Mouse (Mus musculus): ENCODE measurements around the gene Btd. TPM values are rescaled to one million over a fixed set of nuclear protein-coding genes. Genes with fewer than 3 reads are reported as not detected.

The Btd gene
- polyA plus RNA-seq, 1 experiment from 2014 or later: 22.3 TPM

- WGBS (ENCODE audit: insufficient replicate concordance): 65% methylated on average over 9 of the region's 9 CpGs
- H3K4me2 ChIP-seq: peak overlapping the region; percentile 97
- peak overlapping the region; percentile 69 for H3K4me3 ChIP-seq (ENCODE audit: low read depth, low read length)
- no peak for ATAC-seq (replicated peaks; ENCODE audit: insufficient number of reproducible peaks, low FRiP score, low TSS enrichment)
- H3K4me1 ChIP-seq (ENCODE audit: control insufficient read depth, insufficient read depth, low read length): peaks cover 4% of the 10 kb centered on the region; the same call in 1 of the 2 replicates
- H3K27ac ChIP-seq (ENCODE audit: low read depth, low read length): no peak overlapping the region
- no peaks in the 10 kb centered on the region for H3K27me3 ChIP-seq (ENCODE audit: control insufficient read depth, insufficient read depth, low read length)
- no peaks in the 10 kb centered on the region for H3K36me3 ChIP-seq (ENCODE audit: control insufficient read depth, insufficient read depth, low read length)
- H3K9me3 ChIP-seq (replicated peaks; ENCODE audit: control insufficient read depth, low read length): no peaks in the 10 kb centered on the region
- peak overlapping the region; percentile 70 for H3K9ac ChIP-seq (ENCODE audit: low read depth, low read length)
These were observed 803 bp downstream of the Btd start for GRCm38 (mm10) chr14:31641506-31642155.

- Histone ChIP-seq H3K9ac (ENCODE audit: low read depth, low read length) (no peak overlapping the region), H3K27ac (ENCODE audit: low read depth, low read length) (no peak overlapping the region), H3K4me2 (no peak overlapping the region), H3K4me1 (ENCODE audit: control insufficient read depth, insufficient read depth, low read length) (peaks cover 4% of the 10 kb centered on the region; the same call in 1 of the 2 replicates), H3K27me3 (ENCODE audit: control insufficient read depth, insufficient read depth, low read length) (no peaks in the 10 kb centered on the region), H3K4me3 (ENCODE audit: low read depth, low read length) (no peak overlapping the region), H3K36me3 (ENCODE audit: control insufficient read depth, insufficient read depth, low read length) (no peaks in the 10 kb centered on the region), H3K9me3 (replicated peaks; ENCODE audit: control insufficient read depth, low read length) (no peaks in the 10 kb centered on the region)
- WGBS (ENCODE audit: insufficient replicate concordance): 81% methylated on average over 5 of the region's 5 CpGs
- ATAC-seq (replicated peaks; ENCODE audit: insufficient number of reproducible peaks, low FRiP score, low TSS enrichment): no peak
These were observed 3.5 kb downstream of the Btd start for GRCm38 (mm10) chr14:31644183-31644830.

DNA sequence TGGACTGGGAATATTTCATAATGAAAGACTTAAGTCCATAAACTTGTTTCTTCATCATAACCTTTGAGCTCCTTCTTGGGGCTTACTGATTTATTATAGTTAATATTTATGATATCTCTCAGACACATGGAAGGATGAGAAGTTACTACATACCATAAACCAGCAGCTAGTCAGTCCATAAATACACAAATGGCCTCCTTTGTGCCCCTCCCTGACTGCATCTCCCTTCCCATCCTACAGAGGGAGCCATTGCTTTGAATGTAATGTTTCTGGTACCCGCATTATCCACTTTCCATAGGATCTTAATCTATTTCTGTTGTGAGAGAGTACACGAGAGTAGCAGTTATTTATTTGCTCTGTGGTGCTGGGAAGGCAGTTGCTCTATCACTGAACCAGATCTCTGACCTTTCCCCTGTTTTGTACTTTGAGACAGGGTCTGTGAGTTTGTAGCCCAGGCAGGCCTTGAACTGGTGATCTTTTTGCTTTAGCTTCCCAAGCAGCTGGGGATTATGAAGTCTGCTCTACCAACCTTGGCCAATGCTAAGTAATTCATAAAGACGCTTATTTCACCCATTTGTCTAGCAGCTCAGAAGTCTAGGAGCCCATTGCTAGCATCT, 4.2 kb downstream of the Btd start:
- Histone ChIP-seq H3K4me2 (no peak overlapping the region), H3K36me3 (ENCODE audit: control insufficient read depth, insufficient read depth, low read length) (no peaks in the 10 kb centered on the region), H3K4me3 (ENCODE audit: low read depth, low read length) (no peak overlapping the region), H3K9ac (ENCODE audit: low read depth, low read length) (no peak overlapping the region), H3K27me3 (ENCODE audit: control insufficient read depth, insufficient read depth, low read length) (no peaks in the 10 kb centered on the region), H3K4me1 (ENCODE audit: control insufficient read depth, insufficient read depth, low read length) (peaks cover 3% of the 10 kb centered on the region; the same call in 1 of the 2 replicates), H3K27ac (ENCODE audit: low read depth, low read length) (no peak overlapping the region), H3K9me3 (replicated peaks; ENCODE audit: control insufficient read depth, low read length) (no peaks in the 10 kb centered on the region)
- WGBS (ENCODE audit: insufficient replicate concordance): 65% methylated on average over 3 of the region's 3 CpGs
- no peak for ATAC-seq (replicated peaks; ENCODE audit: insufficient number of reproducible peaks, low FRiP score, low TSS enrichment)

- 85% methylated on average over 7 of the region's 7 CpGs for WGBS (ENCODE audit: insufficient replicate concordance)
These were observed 5.1 kb downstream of the Btd start for GRCm38 (mm10) chr14:31645920-31646319.

GRCm38 (mm10) chr14:31647991-31648390, 7.2 kb downstream of the Btd start:
- ATAC-seq (replicated peaks; ENCODE audit: insufficient number of reproducible peaks, low FRiP score, low TSS enrichment): no peak
- H3K36me3 ChIP-seq (ENCODE audit: control insufficient read depth, insufficient read depth, low read length): no peaks in the 10 kb centered on the region
- no peak overlapping the region for H3K27ac ChIP-seq (ENCODE audit: low read depth, low read length)
- H3K4me3 ChIP-seq (ENCODE audit: low read depth, low read length): no peak overlapping the region
- H3K4me1 ChIP-seq (ENCODE audit: control insufficient read depth, insufficient read depth, low read length): peaks cover 17% of the 10 kb centered on the region
- H3K27me3 ChIP-seq (ENCODE audit: control insufficient read depth, insufficient read depth, low read length): no peaks in the 10 kb centered on the region
- 81% methylated on average over 10 of the region's 10 CpGs for WGBS (ENCODE audit: insufficient replicate concordance)
- no peak overlapping the region for H3K4me2 ChIP-seq
- H3K9me3 ChIP-seq (replicated peaks; ENCODE audit: control insufficient read depth, low read length): no peaks in the 10 kb centered on the region
- no peak overlapping the region for H3K9ac ChIP-seq (ENCODE audit: low read depth, low read length)

More at GRCm38 (mm10) chr14:31645920-31646319, 5.1 kb downstream of the Btd start:
- Histone ChIP-seq H3K4me2 (no peak overlapping the region), H3K9me3 (replicated peaks; ENCODE audit: control insufficient read depth, low read length) (no peaks in the 10 kb centered on the region), H3K27me3 (ENCODE audit: control insufficient read depth, insufficient read depth, low read length) (no peaks in the 10 kb centered on the region), H3K27ac (ENCODE audit: low read depth, low read length) (no peak overlapping the region), H3K4me1 (ENCODE audit: control insufficient read depth, insufficient read depth, low read length) (peaks cover under 1% of the 10 kb centered on the region; the same call in 1 of the 2 replicates), H3K9ac (ENCODE audit: low read depth, low read length) (no peak overlapping the region), H3K36me3 (ENCODE audit: control insufficient read depth, insufficient read depth, low read length) (no peaks in the 10 kb centered on the region), H3K4me3 (ENCODE audit: low read depth, low read length) (no peak overlapping the region)
- ATAC-seq (replicated peaks; ENCODE audit: insufficient number of reproducible peaks, low FRiP score, low TSS enrichment): no peak

DNA sequence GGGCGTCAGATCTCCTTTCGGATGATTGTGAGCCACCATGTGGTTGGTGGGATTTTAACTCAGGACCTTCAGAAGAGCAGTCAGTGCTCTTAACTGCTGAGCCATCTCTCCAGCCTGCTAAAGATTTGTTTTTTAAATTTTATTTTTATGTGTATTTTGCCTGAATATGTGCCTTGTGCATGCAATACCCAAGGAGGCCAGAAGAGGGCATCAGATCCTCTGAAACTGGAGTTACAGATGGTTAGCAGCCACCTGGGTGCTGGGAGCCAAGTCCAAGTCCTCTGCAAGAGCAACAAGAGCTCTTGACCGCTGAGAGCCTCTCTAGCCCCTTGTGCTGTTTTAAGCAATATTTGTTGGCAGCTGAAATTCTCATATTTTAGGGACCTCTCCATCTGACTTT, 9.5 kb downstream of the Btd start:
- WGBS (ENCODE audit: insufficient replicate concordance): 94% methylated on average over 3 of the region's 3 CpGs
- ATAC-seq (replicated peaks; ENCODE audit: insufficient number of reproducible peaks, low FRiP score, low TSS enrichment): no peak
- H3K9me3 ChIP-seq (replicated peaks; ENCODE audit: control insufficient read depth, low read length): no peaks in the 10 kb centered on the region
- no peak overlapping the region for H3K4me2 ChIP-seq
- no peaks in the 10 kb centered on the region for H3K36me3 ChIP-seq (ENCODE audit: control insufficient read depth, insufficient read depth, low read length)
- no peak overlapping the region for H3K27ac ChIP-seq (ENCODE audit: low read depth, low read length)
- no peak overlapping the region for H3K9ac ChIP-seq (ENCODE audit: low read depth, low read length)
- H3K4me1 ChIP-seq (ENCODE audit: control insufficient read depth, insufficient read depth, low read length): peaks cover 19% of the 10 kb centered on the region
- no peak overlapping the region for H3K4me3 ChIP-seq (ENCODE audit: low read depth, low read length)
- no peaks in the 10 kb centered on the region for H3K27me3 ChIP-seq (ENCODE audit: control insufficient read depth, insufficient read depth, low read length)

GRCm38 (mm10) chr14:31651206-31651605, 10.4 kb downstream of the Btd start:
- Histone ChIP-seq H3K4me1 (ENCODE audit: control insufficient read depth, insufficient read depth, low read length) (peaks cover 19% of the 10 kb centered on the region), H3K9me3 (replicated peaks; ENCODE audit: control insufficient read depth, low read length) (no peaks in the 10 kb centered on the region), H3K9ac (ENCODE audit: low read depth, low read length) (no peak overlapping the region), H3K36me3 (ENCODE audit: control insufficient read depth, insufficient read depth, low read length) (no peaks in the 10 kb centered on the region), H3K27me3 (ENCODE audit: control insufficient read depth, insufficient read depth, low read length) (no peaks in the 10 kb centered on the region), H3K4me2 (no peak overlapping the region), H3K27ac (ENCODE audit: low read depth, low read length) (no peak overlapping the region), H3K4me3 (ENCODE audit: low read depth, low read length) (no peak overlapping the region)
- 58% methylated on average over 7 of the region's 7 CpGs for WGBS (ENCODE audit: insufficient replicate concordance)
- no peak for ATAC-seq (replicated peaks; ENCODE audit: insufficient number of reproducible peaks, low FRiP score, low TSS enrichment)

DNA sequence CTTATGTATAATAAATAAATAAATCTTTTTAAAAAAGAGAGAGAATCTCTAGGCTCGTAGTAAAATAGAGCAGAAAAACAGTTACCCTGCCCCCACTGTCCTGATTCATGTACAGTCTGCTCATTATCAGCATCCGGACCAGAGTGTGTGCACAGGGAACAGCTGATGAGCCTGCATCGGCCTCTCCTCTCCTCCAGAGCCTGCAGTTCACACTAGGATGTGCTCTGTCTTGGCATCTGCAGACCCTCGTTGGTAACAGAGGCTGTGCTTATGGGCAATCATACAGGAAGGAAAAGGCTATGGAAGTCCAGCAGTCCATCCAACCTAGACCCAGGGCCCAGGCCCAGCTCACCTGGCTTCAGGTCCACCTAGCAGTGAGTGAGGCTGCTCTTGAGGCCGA, 11.3 kb downstream of the Btd start:
- Histone ChIP-seq H3K4me2 (no peak overlapping the region), H3K27me3 (ENCODE audit: control insufficient read depth, insufficient read depth, low read length) (no peaks in the 10 kb centered on the region), H3K9ac (ENCODE audit: low read depth, low read length) (no peak overlapping the region), H3K36me3 (ENCODE audit: control insufficient read depth, insufficient read depth, low read length) (no peaks in the 10 kb centered on the region), H3K27ac (ENCODE audit: low read depth, low read length) (no peak overlapping the region), H3K4me3 (ENCODE audit: low read depth, low read length) (no peak overlapping the region), H3K9me3 (replicated peaks; ENCODE audit: control insufficient read depth, low read length) (no peaks in the 10 kb centered on the region), H3K4me1 (ENCODE audit: control insufficient read depth, insufficient read depth, low read length) (peaks cover 19% of the 10 kb centered on the region)
- WGBS (ENCODE audit: insufficient replicate concordance): 42% methylated on average over 5 of the region's 5 CpGs
- ATAC-seq (replicated peaks; ENCODE audit: insufficient number of reproducible peaks, low FRiP score, low TSS enrichment): no peak
